Mouse (Mus musculus): ENCODE data around the gene Itgb4.

GRCm38 (mm10) chr11:115971016-115971415 lies 3.5 kb upstream of the Itgb4 start:
- no peak for TF ChIP-seq POLR2A (IDR thresholded peaks at IDR 0.05; ENCODE audit: borderline replicate concordance, insufficient read depth, low read length)
- TF ChIP-seq CTCF (IDR thresholded peaks at IDR 0.05; ENCODE audit: borderline replicate concordance, insufficient read depth, low read depth, low read length), result no peak

Data from cerebellum, adult 2 months (tissue).